Mouse (Mus musculus): Measurements from ENCODE around the gene Cyp27a1. TPM values are rescaled to one million over a fixed set of nuclear protein-coding genes. Genes with fewer than 3 reads are reported as not detected.

The Cyp27a1 gene
- polyA plus RNA-seq (2011; ENCODE audit: insufficient read length, low read depth, missing spikeins), result 0.51 and 2.1 TPM in 2 replicates

GRCm38 (mm10) chr1:74713099-74713858, at the start of gene Cyp27a1:
Gene Cyp27a1 (plus strand): TSS chr1:74713574.
- H3K27ac ChIP-seq (ENCODE audit: insufficient read depth, low read length), result no peak within 1 kb of the TSS

DNA sequence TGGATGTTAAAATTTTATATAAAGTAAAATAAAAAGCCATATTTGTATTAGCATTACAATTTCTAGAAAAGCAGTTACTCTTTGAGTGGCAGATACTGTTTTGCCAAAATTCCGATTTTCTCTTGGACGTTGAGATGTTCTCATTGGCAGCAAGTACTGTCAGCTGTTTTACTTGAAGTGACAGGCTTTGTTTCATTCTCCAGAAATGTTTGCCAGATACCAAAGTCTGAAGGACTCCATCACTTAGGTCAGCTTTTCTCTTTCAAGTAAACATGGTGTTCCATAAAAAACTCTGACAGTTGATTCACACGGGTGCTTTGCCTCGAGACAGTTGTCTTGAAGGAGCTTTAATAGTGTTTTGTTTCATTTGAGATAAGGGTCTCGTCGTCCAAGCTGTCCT, 48.2 kb upstream of the Cyp27a1 start:
- TF ChIP-seq CTCF (IDR thresholded peaks at IDR 0.05; ENCODE audit: borderline replicate concordance, insufficient read depth, low read length) (no peak), POLR2A (IDR thresholded peaks at IDR 0.05; ENCODE audit: low read depth, low read length) (no peak)

More at GRCm38 (mm10) chr1:74713099-74713858, at the start of gene Cyp27a1:
- peak within 1 kb of the TSS; percentile 26 for H3K4me3 ChIP-seq (ENCODE audit: insufficient read depth, low read length)
- H3K4me1 ChIP-seq (ENCODE audit: control insufficient read depth, insufficient read depth, low read length), result no peaks in the 10 kb centered on the region
- TF ChIP-seq POLR2A (IDR thresholded peaks at IDR 0.05; ENCODE audit: low read depth, low read length), result peak; percentile 26
- TF ChIP-seq CTCF (IDR thresholded peaks at IDR 0.05; ENCODE audit: borderline replicate concordance, insufficient read depth, low read length), result no peak; the same call in 1 of the 2 replicates

DNA sequence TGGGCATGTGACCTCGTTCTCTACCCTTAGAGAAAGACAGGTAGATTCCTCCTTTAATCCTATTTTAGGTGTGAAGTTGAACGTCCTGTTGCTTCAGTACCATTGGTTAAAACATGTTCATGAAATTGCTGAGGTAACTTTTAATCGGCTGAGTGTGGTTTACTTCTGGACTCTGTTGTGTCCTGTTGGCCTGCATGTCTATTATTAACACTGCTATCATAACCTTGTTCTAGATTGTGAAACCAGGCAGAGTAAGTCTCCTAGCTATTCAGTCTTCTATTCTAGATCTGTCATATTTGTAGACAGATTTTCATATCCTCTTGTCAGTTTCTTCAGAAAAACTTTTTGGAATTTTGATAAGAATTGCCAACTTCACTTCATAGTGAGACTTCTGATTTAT, 45.0 kb upstream of the Cyp27a1 start:
- Histone ChIP-seq H3K27ac (ENCODE audit: insufficient read depth, low read length) (no peak overlapping the region), H3K4me3 (ENCODE audit: insufficient read depth, low read length) (no peak overlapping the region), H3K4me1 (ENCODE audit: control insufficient read depth, insufficient read depth, low read length) (no peaks in the 10 kb centered on the region)
- TF ChIP-seq POLR2A (IDR thresholded peaks at IDR 0.05; ENCODE audit: low read depth, low read length), result no peak
- TF ChIP-seq CTCF (IDR thresholded peaks at IDR 0.05; ENCODE audit: borderline replicate concordance, insufficient read depth, low read length), result no peak

More for the DNA sequence above, 48.2 kb upstream of the Cyp27a1 start:
- Histone ChIP-seq H3K4me1 (ENCODE audit: control insufficient read depth, insufficient read depth, low read length) (no peaks in the 10 kb centered on the region), H3K27ac (ENCODE audit: insufficient read depth, low read length) (no peak overlapping the region), H3K4me3 (ENCODE audit: insufficient read depth, low read length) (no peak overlapping the region)

DNA sequence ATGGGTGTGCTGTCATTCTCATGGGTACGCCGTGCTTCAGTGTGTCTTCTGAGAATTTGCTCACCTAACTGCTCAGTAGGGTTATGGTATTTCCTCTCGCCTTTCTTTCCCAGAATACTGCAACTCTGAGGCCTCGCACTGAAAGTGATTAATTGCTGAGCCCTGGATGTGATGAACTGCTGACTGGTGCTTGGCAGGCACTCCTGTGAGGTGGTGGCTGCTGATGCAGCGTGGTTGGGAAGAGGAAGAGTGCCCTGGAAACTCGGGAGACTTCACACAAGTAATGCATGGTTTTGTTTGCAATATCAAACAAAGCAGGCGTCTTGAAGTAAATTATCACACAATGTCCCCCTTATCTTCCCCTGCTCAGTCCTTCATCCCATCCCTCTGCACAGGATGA, 40.6 kb upstream of the Cyp27a1 start:
- Histone ChIP-seq H3K4me3 (ENCODE audit: insufficient read depth, low read length) (no peak overlapping the region), H3K4me1 (ENCODE audit: control insufficient read depth, insufficient read depth, low read length) (no peaks in the 10 kb centered on the region), H3K27ac (ENCODE audit: insufficient read depth, low read length) (no peak overlapping the region)
- TF ChIP-seq POLR2A (IDR thresholded peaks at IDR 0.05; ENCODE audit: low read depth, low read length) (no peak), CTCF (IDR thresholded peaks at IDR 0.05; ENCODE audit: borderline replicate concordance, insufficient read depth, low read length) (no peak)

DNA sequence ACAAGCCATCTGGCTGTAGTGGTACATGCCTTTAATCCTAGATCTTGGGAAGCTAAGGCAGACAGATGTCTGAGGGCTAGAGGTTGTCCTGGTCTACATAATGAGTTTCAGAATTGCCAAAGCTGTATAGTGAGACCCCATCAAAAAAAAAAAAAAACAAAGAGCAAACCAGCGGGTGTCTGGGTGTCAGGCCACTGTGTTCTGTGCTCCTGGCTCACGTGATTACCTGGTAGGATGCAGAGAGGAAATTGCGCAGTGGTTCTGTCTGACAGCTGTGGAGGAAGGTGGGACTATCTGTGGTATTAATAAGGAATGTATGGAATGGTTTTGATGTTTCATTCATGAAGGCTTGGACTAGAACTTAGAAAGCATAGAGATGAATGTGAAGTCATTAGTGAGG, 36.5 kb upstream of the Cyp27a1 start:
- TF ChIP-seq CTCF (IDR thresholded peaks at IDR 0.05; ENCODE audit: borderline replicate concordance, insufficient read depth, low read length), result no peak
- no peak for TF ChIP-seq POLR2A (IDR thresholded peaks at IDR 0.05; ENCODE audit: low read depth, low read length)
- Histone ChIP-seq H3K4me1 (ENCODE audit: control insufficient read depth, insufficient read depth, low read length) (no peaks in the 10 kb centered on the region), H3K4me3 (ENCODE audit: insufficient read depth, low read length) (no peak overlapping the region), H3K27ac (ENCODE audit: insufficient read depth, low read length) (no peak overlapping the region)

- no peak for TF ChIP-seq CTCF (IDR thresholded peaks at IDR 0.05; ENCODE audit: borderline replicate concordance, insufficient read depth, low read length)
- TF ChIP-seq POLR2A (IDR thresholded peaks at IDR 0.05; ENCODE audit: low read depth, low read length), result no peak
- Histone ChIP-seq H3K4me1 (ENCODE audit: control insufficient read depth, insufficient read depth, low read length) (no peaks in the 10 kb centered on the region), H3K4me3 (ENCODE audit: insufficient read depth, low read length) (no peak overlapping the region), H3K27ac (ENCODE audit: insufficient read depth, low read length) (no peak overlapping the region)
Observed at GRCm38 (mm10) chr1:74677843-74678242, 35.5 kb upstream of the Cyp27a1 start.

GRCm38 (mm10) chr1:74687131-74687530, 26.2 kb upstream of the Cyp27a1 start:
- TF ChIP-seq CTCF (IDR thresholded peaks at IDR 0.05; ENCODE audit: borderline replicate concordance, insufficient read depth, low read length) (no peak), POLR2A (IDR thresholded peaks at IDR 0.05; ENCODE audit: low read depth, low read length) (no peak)
- Histone ChIP-seq H3K27ac (ENCODE audit: insufficient read depth, low read length) (no peak overlapping the region), H3K4me1 (ENCODE audit: control insufficient read depth, insufficient read depth, low read length) (no peaks in the 10 kb centered on the region), H3K4me3 (ENCODE audit: insufficient read depth, low read length) (no peak overlapping the region)

DNA sequence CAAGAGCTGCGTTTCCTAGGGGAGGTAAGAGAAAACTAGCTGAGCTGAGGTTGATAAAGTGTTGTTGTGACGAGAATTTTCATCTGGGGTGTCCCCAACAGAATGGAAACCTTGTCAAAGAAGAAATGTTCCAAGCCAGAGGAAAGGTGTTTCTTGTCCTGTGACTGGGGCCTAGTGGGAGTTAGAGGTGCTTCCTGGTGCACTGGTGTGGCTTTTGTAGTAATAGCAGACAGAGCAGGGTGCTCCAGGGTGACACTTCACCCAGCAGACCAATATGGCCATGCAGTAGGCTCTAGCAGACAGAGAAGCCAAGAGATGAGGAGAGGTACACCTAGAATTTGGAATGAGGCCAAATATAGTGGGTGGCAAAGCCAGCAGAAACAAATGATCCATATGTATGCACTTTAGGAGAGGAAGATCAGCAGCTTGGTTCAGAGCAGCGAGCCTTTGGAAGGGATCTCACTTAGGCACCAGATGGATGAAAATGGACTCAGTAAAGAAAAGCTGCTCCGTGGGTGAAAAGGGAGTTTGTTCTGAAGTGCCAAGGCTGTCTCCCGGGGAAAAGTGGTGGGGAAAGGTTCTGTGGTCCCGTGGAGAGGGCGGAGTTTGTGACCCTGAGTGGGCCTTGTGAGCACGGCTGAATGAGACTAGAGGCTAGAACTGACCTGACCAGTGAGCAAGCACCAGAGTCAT, 19.3 kb upstream of the Cyp27a1 start:
- H3K4me3 ChIP-seq (ENCODE audit: insufficient read depth, low read length), result no peak overlapping the region
- TF ChIP-seq CTCF (IDR thresholded peaks at IDR 0.05; ENCODE audit: borderline replicate concordance, insufficient read depth, low read length) (no peak), POLR2A (IDR thresholded peaks at IDR 0.05; ENCODE audit: low read depth, low read length) (no peak)
- H3K27ac ChIP-seq (ENCODE audit: insufficient read depth, low read length), result no peak overlapping the region
- no peaks in the 10 kb centered on the region for H3K4me1 ChIP-seq (ENCODE audit: control insufficient read depth, insufficient read depth, low read length)

DNA sequence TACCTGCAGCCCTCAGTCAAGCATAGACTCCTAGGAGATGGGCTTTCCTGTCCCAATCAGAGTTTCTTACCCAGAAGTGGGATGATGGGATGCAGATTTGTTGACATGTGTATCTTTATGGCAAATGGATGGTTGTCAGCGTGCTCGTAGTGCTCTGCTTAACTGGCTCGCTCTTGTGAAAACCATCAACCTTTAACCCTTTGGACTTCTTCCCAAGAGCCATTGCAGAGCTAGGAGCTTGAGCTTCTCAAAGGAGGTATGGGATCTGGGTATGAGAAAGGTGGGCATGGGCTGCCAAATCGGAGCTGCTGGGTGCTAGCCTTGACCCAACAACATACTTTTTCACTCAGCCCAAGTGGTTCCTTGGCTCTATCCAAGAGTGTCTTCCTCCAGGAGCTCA, 17.5 kb upstream of the Cyp27a1 start:
- TF ChIP-seq POLR2A (IDR thresholded peaks at IDR 0.05; ENCODE audit: low read depth, low read length) (no peak), CTCF (IDR thresholded peaks at IDR 0.05; ENCODE audit: borderline replicate concordance, insufficient read depth, low read length) (no peak)
- H3K4me1 ChIP-seq (ENCODE audit: control insufficient read depth, insufficient read depth, low read length), result no peaks in the 10 kb centered on the region
- no peak overlapping the region for H3K4me3 ChIP-seq (ENCODE audit: insufficient read depth, low read length)

DNA sequence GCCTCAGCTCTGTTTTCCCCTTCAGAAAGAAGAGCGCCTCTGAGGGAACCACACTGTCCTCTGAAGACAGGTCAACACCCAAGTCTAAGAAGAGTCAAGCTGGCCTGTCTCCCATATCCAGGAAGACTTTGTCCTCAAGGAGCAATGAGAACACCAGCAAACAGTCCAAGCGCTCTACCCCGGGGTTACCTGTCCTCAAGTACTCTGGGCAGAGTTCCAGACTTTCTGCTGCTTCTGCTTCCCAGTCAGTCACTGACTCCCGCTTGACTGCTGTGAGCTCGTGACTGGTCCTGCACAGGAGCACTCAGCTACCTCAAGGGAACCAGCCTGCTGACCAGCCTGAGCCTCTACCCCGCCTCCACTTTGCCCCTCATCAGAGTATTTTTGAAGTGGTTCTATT, 16.0 kb upstream of the Cyp27a1 start:
- Histone ChIP-seq H3K4me3 (ENCODE audit: insufficient read depth, low read length) (no peak overlapping the region), H3K4me1 (ENCODE audit: control insufficient read depth, insufficient read depth, low read length) (no peaks in the 10 kb centered on the region), H3K27ac (ENCODE audit: insufficient read depth, low read length) (no peak overlapping the region)
- TF ChIP-seq POLR2A (IDR thresholded peaks at IDR 0.05; ENCODE audit: low read depth, low read length) (no peak), CTCF (IDR thresholded peaks at IDR 0.05; ENCODE audit: borderline replicate concordance, insufficient read depth, low read length) (no peak)

More for the DNA sequence above, 17.5 kb upstream of the Cyp27a1 start:
- H3K27ac ChIP-seq (ENCODE audit: insufficient read depth, low read length), result no peak overlapping the region

Measured in embryonic fibroblast, embryonic 13.5 days (primary cell).